Mouse (Mus musculus) embryo, embryonic 11.5 days (tissue): Measurements from ENCODE around the gene Ift57.

Experiments
- DNase-seq: peaks from one replicate; pipeline ENCODE4 v3.0.0-alpha.2; 2012; ENCODE audit warnings: low read depth, low spot score

The Ift57 gene

GRCm38 (mm10) chr16:49792446-49792878, 93.4 kb downstream of the Ift57 start:
- DNase-seq = no peak

GRCm38 (mm10) chr16:49793596-49793995, 94.6 kb downstream of the Ift57 start:
- DNase-seq = no peak

- DNase-seq = no peak
These were observed 97.2 kb downstream of the Ift57 start for GRCm38 (mm10) chr16:49796271-49796670.

- DNase-seq = no peak
These were observed 97.9 kb downstream of the Ift57 start for GRCm38 (mm10) chr16:49796954-49797353.

GRCm38 (mm10) chr16:49798790-49799189, 99.8 kb downstream of the Ift57 start:
- no peak for DNase-seq

- DNase-seq = no peak
These were observed 100.8 kb downstream of the Ift57 start, which contains the start of gene Cd47 for GRCm38 (mm10) chr16:49799597-49800561. Cd47 (plus strand) TSS chr16:49800533.

GRCm38 (mm10) chr16:49800996-49801395, 102.0 kb downstream of the Ift57 start:
- no peak for DNase-seq

- DNase-seq = no peak
These were observed 102.4 kb downstream of the Ift57 start for GRCm38 (mm10) chr16:49801399-49801798.

GRCm38 (mm10) chr16:49802993-49803392, 104.0 kb downstream of the Ift57 start:
- no peak for DNase-seq

GRCm38 (mm10) chr16:49803932-49804461, 105.0 kb downstream of the Ift57 start:
- no peak for DNase-seq

- no peak for DNase-seq
These were observed 107.9 kb downstream of the Ift57 start for GRCm38 (mm10) chr16:49806920-49807319.

- no peak for DNase-seq
These were observed 108.4 kb downstream of the Ift57 start for GRCm38 (mm10) chr16:49807419-49807841.

- no peak for DNase-seq
These were observed 108.9 kb downstream of the Ift57 start for GRCm38 (mm10) chr16:49807862-49808430.

GRCm38 (mm10) chr16:49811897-49812296, 112.9 kb downstream of the Ift57 start:
- DNase-seq = no peak

GRCm38 (mm10) chr16:49812821-49813616, 114.0 kb downstream of the Ift57 start:
- no peak for DNase-seq

- DNase-seq = no peak
These were observed 115.4 kb downstream of the Ift57 start for GRCm38 (mm10) chr16:49814419-49814818.
